Mouse (Mus musculus): ENCODE measurements around the gene P2rx6.
"Not testable (repeated sequence)": the region's sequence is repeated elsewhere in the genome, so short reads cannot be mapped to it uniquely, and the experiment has no call there.

The P2rx6 gene

DNA sequence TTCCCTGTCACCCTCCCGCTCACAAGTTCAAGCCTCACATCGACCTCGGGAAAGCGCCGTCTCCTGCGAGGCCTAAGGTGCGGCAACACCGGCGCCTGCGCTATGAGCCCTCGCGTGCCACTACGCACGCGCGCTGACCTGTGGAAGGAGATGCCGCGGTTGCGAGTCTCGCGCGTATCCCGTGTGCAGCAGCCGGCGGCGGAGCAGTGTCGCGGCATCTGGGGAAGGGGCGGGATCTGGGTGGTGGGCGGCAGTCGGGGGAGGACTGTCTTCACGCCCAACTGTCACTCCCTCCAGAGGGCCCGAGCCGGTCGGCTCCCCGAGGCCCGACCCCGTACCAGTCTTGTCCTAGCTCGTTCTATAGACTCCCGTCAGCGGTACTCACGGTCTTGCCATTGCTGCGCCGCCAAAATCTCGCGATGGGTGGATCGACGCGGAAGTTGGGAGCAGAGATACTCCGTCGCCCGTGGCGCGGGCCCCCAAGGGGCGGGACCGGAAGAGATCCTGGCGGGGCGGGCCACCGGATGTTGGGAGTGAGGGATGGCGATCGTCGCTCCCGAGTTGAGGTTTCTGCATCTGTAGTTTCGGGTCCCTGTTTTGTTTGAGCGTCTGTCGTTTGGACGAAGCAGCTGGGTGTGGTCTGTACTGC lies 30.9 kb upstream of the P2rx6 start, which contains the start of gene Thap7:
Gene Thap7, minus strand, starts transcription at position 497 of the 649 bp plus-strand sequence.
- Histone ChIP-seq H3K27me3 (ENCODE audit: insufficient read depth, low read length) (no peaks in the 10 kb centered on the region; the same call in 1 of the 2 replicates), H3K9me3 (ENCODE audit: low read length) (no peaks in the 10 kb centered on the region), H3K4me3 (replicated peaks; ENCODE audit: low read length) (peak within 1 kb of the TSS; percentile 87), H3K4me1 (replicated peaks; ENCODE audit: low read depth, low read length) (peaks cover 52% of the 10 kb centered on the region), H3K36me3 (ENCODE audit: insufficient read depth, low read length) (peaks cover 32% of the 10 kb centered on the region)
- TF ChIP-seq NANOG (IDR thresholded peaks at IDR 0.05; ENCODE audit: borderline replicate concordance, low read length) (no peak), CTCF (conservative IDR thresholded peaks at IDR 0.05; ENCODE audit: low read length) (no peak), POU5F1 (IDR thresholded peaks at IDR 0.05; ENCODE audit: borderline replicate concordance, low read length) (no peak)

GRCm38 (mm10) chr16:17532271-17532670 lies 29.4 kb upstream of the P2rx6 start:
- Histone ChIP-seq H3K4me3 (replicated peaks; ENCODE audit: low read length) (peak overlapping the region; percentile 87), H3K4me1 (replicated peaks; ENCODE audit: low read depth, low read length) (peaks cover 52% of the 10 kb centered on the region), H3K36me3 (ENCODE audit: insufficient read depth, low read length) (peaks cover 17% of the 10 kb centered on the region), H3K27me3 (ENCODE audit: insufficient read depth, low read length) (no peaks in the 10 kb centered on the region; the same call in 1 of the 2 replicates), H3K9me3 (ENCODE audit: low read length) (no peaks in the 10 kb centered on the region)
- TF ChIP-seq CTCF (conservative IDR thresholded peaks at IDR 0.05; ENCODE audit: low read length) (0 out of 2 replicates have a peak, but pooled peaks have one; percentile 7), POU5F1 (IDR thresholded peaks at IDR 0.05; ENCODE audit: borderline replicate concordance, low read length) (no peak), NANOG (IDR thresholded peaks at IDR 0.05; ENCODE audit: borderline replicate concordance, low read length) (no peak)

DNA sequence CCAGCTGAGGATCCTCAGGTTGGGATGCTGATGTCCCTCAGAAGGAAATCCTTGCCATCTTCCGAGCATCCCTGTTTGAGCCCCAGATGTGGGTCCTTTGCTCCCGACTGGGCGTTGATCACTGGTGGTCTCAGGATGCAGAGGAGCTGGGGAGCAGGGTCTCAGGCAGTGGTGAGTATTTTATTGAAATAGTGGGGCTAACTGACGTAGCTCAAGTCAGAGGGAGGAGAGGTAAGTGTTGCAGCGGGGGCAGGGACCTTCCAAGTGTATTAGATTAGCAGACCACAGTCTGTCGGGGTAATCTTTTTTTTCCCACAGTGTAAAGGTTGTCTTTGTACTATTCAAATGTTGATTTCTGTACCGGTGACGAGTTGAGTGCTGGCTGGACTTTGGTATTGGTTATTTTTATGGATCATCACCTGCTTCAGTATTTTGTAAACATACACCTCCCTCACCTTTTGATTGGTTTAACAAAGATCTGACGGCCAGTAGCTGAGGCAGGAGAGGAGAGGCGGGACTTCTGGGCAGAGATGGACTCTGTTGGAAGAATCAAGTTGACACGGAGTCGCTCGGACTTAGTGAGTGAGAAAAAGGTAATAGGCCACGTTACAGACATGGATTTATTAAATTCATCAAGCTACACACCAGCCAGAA lies 28.9 kb upstream of the P2rx6 start:
- Histone ChIP-seq H3K4me3 (replicated peaks; ENCODE audit: low read length) (peak overlapping the region; percentile 87), H3K36me3 (ENCODE audit: insufficient read depth, low read length) (peaks cover 12% of the 10 kb centered on the region), H3K9me3 (ENCODE audit: low read length) (no peaks in the 10 kb centered on the region), H3K27me3 (ENCODE audit: insufficient read depth, low read length) (no peaks in the 10 kb centered on the region; the same call in 1 of the 2 replicates), H3K4me1 (replicated peaks; ENCODE audit: low read depth, low read length) (peaks cover 48% of the 10 kb centered on the region)
- no peak for TF ChIP-seq POU5F1 (IDR thresholded peaks at IDR 0.05; ENCODE audit: borderline replicate concordance, low read length)
- no peak for TF ChIP-seq NANOG (IDR thresholded peaks at IDR 0.05; ENCODE audit: borderline replicate concordance, low read length)
- no peak for TF ChIP-seq CTCF (conservative IDR thresholded peaks at IDR 0.05; ENCODE audit: low read length)

DNA sequence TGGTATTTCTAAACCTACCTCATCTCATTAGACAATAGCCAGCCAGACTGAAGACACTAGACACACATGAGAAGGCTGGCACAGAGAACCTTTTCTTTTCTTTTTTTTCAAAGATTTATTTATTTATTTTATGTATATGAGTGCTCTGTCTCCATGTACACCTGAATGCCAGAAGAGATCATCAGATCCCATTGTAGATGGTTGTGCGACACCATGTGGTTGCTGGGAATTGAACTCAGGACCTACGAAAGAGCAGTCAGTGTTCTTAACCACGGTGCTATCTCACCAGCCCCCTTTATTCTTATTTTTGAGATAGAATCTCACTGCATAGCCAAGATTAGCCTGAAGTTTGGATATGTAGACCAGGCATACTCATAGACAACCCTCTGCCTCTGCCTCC lies 25.1 kb upstream of the P2rx6 start:
- H3K27me3 ChIP-seq (ENCODE audit: insufficient read depth, low read length), result peaks cover 18% of the 10 kb centered on the region
- no peaks in the 10 kb centered on the region for H3K9me3 ChIP-seq (ENCODE audit: low read length)
- no peak overlapping the region for H3K4me3 ChIP-seq (replicated peaks; ENCODE audit: low read length)
- H3K4me1 ChIP-seq (replicated peaks; ENCODE audit: low read depth, low read length), result peaks cover 16% of the 10 kb centered on the region
- TF ChIP-seq NANOG (IDR thresholded peaks at IDR 0.05; ENCODE audit: borderline replicate concordance, low read length), result no peak
- no peak for TF ChIP-seq CTCF (conservative IDR thresholded peaks at IDR 0.05; ENCODE audit: low read length)
- no peak for TF ChIP-seq POU5F1 (IDR thresholded peaks at IDR 0.05; ENCODE audit: borderline replicate concordance, low read length)
- H3K36me3 ChIP-seq (ENCODE audit: insufficient read depth, low read length), result no peaks in the 10 kb centered on the region

- H3K36me3 ChIP-seq (ENCODE audit: insufficient read depth, low read length), result no peaks in the 10 kb centered on the region
- no peaks in the 10 kb centered on the region; the same call in 1 of the 2 replicates for H3K9me3 ChIP-seq (ENCODE audit: low read length)
- H3K27me3 ChIP-seq (ENCODE audit: insufficient read depth, low read length), result peaks cover 25% of the 10 kb centered on the region
- H3K4me3 ChIP-seq (replicated peaks; ENCODE audit: low read length), result no peak overlapping the region
- TF ChIP-seq CTCF (conservative IDR thresholded peaks at IDR 0.05; ENCODE audit: low read length), result no peak
- TF ChIP-seq NANOG (IDR thresholded peaks at IDR 0.05; ENCODE audit: borderline replicate concordance, low read length), result no peak
- no peak for TF ChIP-seq POU5F1 (IDR thresholded peaks at IDR 0.05; ENCODE audit: borderline replicate concordance, low read length)
- no peaks in the 10 kb centered on the region for H3K4me1 ChIP-seq (replicated peaks; ENCODE audit: low read depth, low read length)
Measured at GRCm38 (mm10) chr16:17542632-17543031, 19.1 kb upstream of the P2rx6 start.

- Histone ChIP-seq H3K36me3 (ENCODE audit: insufficient read depth, low read length) (no peaks in the 10 kb centered on the region), H3K27me3 (ENCODE audit: insufficient read depth, low read length) (peaks cover 14% of the 10 kb centered on the region), H3K4me3 (replicated peaks; ENCODE audit: low read length) (no peak overlapping the region), H3K9me3 (ENCODE audit: low read length) (no peaks in the 10 kb centered on the region), H3K4me1 (replicated peaks; ENCODE audit: low read depth, low read length) (peaks cover 37% of the 10 kb centered on the region)
- TF ChIP-seq POU5F1 (IDR thresholded peaks at IDR 0.05; ENCODE audit: borderline replicate concordance, low read length), result no peak
- TF ChIP-seq CTCF (conservative IDR thresholded peaks at IDR 0.05; ENCODE audit: low read length), result no peak
- TF ChIP-seq NANOG (IDR thresholded peaks at IDR 0.05; ENCODE audit: borderline replicate concordance, low read length), result no peak
Measured at GRCm38 (mm10) chr16:17552837-17553236, 8.8 kb upstream of the P2rx6 start.

GRCm38 (mm10) chr16:17553910-17554685 lies 7.6 kb upstream of the P2rx6 start:
- Histone ChIP-seq H3K4me1 (replicated peaks; ENCODE audit: low read depth, low read length) (peaks cover 47% of the 10 kb centered on the region), H3K4me3 (replicated peaks; ENCODE audit: low read length) (peak overlapping the region; percentile 75), H3K27me3 (ENCODE audit: insufficient read depth, low read length) (peaks cover 14% of the 10 kb centered on the region), H3K9me3 (ENCODE audit: low read length) (no peaks in the 10 kb centered on the region), H3K36me3 (ENCODE audit: insufficient read depth, low read length) (no peaks in the 10 kb centered on the region)
- no peak for TF ChIP-seq POU5F1 (IDR thresholded peaks at IDR 0.05; ENCODE audit: borderline replicate concordance, low read length)
- no peak for TF ChIP-seq NANOG (IDR thresholded peaks at IDR 0.05; ENCODE audit: borderline replicate concordance, low read length)
- no peak for TF ChIP-seq CTCF (conservative IDR thresholded peaks at IDR 0.05; ENCODE audit: low read length)

GRCm38 (mm10) chr16:17554702-17555101 lies 7.0 kb upstream of the P2rx6 start:
- H3K27me3 ChIP-seq (ENCODE audit: insufficient read depth, low read length), result peaks cover 17% of the 10 kb centered on the region
- H3K9me3 ChIP-seq (ENCODE audit: low read length), result not testable (repeated sequence)

More at GRCm38 (mm10) chr16:17554702-17555101, 7.0 kb upstream of the P2rx6 start:
- H3K36me3 ChIP-seq (ENCODE audit: insufficient read depth, low read length), result not testable (repeated sequence)
- H3K4me1 ChIP-seq (replicated peaks; ENCODE audit: low read depth, low read length), result peaks cover 49% of the 10 kb centered on the region
- peak overlapping the region; percentile 75 for H3K4me3 ChIP-seq (replicated peaks; ENCODE audit: low read length)

All from E14TG2a.4 (cell line).